ENCODE assay signal across 1 mouse cellular context in the genomic region with DNA sequence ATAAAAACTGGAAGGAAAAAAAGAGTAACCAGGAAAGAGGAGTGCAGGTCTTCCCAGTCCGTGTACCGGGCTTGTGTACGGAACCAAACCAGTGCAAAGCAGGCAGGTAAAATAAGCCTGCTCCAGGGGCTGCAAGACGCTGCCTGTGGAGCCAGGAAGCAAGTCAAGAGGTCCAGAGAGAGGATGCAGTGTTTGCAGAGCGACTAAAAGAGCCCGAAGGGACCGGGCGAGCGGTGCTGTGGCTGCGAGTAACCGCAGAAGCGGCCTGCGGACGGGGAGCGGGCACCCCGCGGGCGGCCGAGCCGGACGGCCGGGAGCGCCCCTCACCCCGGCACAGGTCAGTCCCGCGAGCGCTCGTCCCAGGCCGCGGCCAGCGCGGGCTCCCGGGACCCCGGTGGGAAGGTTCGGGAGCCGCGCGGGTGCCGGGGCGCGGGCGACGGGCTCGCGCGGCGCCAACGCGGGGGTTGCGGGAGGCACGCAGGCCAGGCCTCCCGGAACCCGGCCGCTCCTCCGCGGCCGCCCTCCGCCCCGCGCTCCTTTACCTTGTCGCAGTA.
A peak's percentile ranks its signal among the peaks of the same experiment; 100 is the strongest.
TF ChIP-seq lines count a peak whose summit lies in the region.

No protein-coding gene starts in this region.

TF ChIP-seq in MEL, 35 proteins besides CTCF, POLR2A, EP300 and RAD21 (continued from another document):
- no peak for TF ChIP-seq USF2 (IDR thresholded peaks at IDR 0.05; ENCODE audit: borderline replicate concordance in 1 of 2, insufficient read depth in 1 of 2, low read depth in 1 of 2, low read length in 2 of 2)
- 0 out of 2 replicates have a peak, but pooled peaks have one; percentile 19 for TF ChIP-seq KAT2A (conservative IDR thresholded peaks at IDR 0.05; ENCODE audit: low read depth, low read length)
- TF ChIP-seq SMC3 (IDR thresholded peaks at IDR 0.05; ENCODE audit: low read depth, low read length) = 0 out of 2 replicates have a peak, but pooled peaks have one; percentile 5
- no peak for TF ChIP-seq GABPA (IDR thresholded peaks at IDR 0.05; ENCODE audit: low read depth, low read length)
- no peak for TF ChIP-seq MYB (IDR thresholded peaks at IDR 0.05; ENCODE audit: low read depth, low read length)
- no peak for TF ChIP-seq MAFK (IDR thresholded peaks at IDR 0.05; ENCODE audit: borderline replicate concordance, low read depth, low read length)
- TF ChIP-seq MYC (IDR thresholded peaks at IDR 0.05; ENCODE audit: low read depth, low read length) = no peak
- TF ChIP-seq ZNF384 (IDR thresholded peaks at IDR 0.05; ENCODE audit: low read depth, low read length) = no peak
- no peak for TF ChIP-seq TAL1 (IDR thresholded peaks at IDR 0.05; ENCODE audit: low read length)
- TF ChIP-seq ELF1 (IDR thresholded peaks at IDR 0.05; ENCODE audit: low read depth, low read length) = no peak
- TF ChIP-seq POLR2AphosphoS5 (IDR thresholded peaks at IDR 0.05; ENCODE audit: borderline replicate concordance, low read depth, low read length) = no peak
- TF ChIP-seq CHD1 (IDR thresholded peaks at IDR 0.05; ENCODE audit: low read depth, low read length) = peak; percentile 66; the same call in 1 of the 2 replicates
- no peak for TF ChIP-seq TBP (IDR thresholded peaks at IDR 0.05; ENCODE audit: low read depth, low read length)
- TF ChIP-seq ZC3H11A (IDR thresholded peaks at IDR 0.05; ENCODE audit: low read depth, low read length) = no peak
- TF ChIP-seq MXI1 (IDR thresholded peaks at IDR 0.05; ENCODE audit: low read depth, low read length) = peak; percentile 47; the same call in 1 of the 2 replicates
- peak; percentile 32; the same call in 1 of the 2 replicates for TF ChIP-seq NRF1 (IDR thresholded peaks at IDR 0.05; ENCODE audit: insufficient read depth, low read depth, low read length, poor library complexity, severe bottlenecking)
- no peak for TF ChIP-seq ZKSCAN1 (IDR thresholded peaks at IDR 0.05; ENCODE audit: low read depth, low read length)
- no peak for TF ChIP-seq POLR2AphosphoS2 (IDR thresholded peaks at IDR 0.05; ENCODE audit: low read length)
